Mouse (Mus musculus) kidney, embryonic 16.5 days (tissue): Measurements from ENCODE around the gene Hand2. TPM values are rescaled to one million over a fixed set of nuclear protein-coding genes. Genes with fewer than 3 reads are reported as not detected.

ENCODE experiments used
- ATAC-seq: fragments of 200-750 bp; cut with Nextera tagmentation; 2 replicates; pipeline ENCODE4 v1.8.0; 2017; ENCODE audit warnings: moderate TSS enrichment; ENCODE audit not compliant: low FRiP score, low TSS enrichment
- H3K27ac ChIP-seq: fragments of 300-500 bp; sonication (generic); 2 replicates; pipeline ENCODE4 v1.5.1; 2014; ENCODE audit warnings: low read length
- H3K27me3 ChIP-seq: fragments of 300-500 bp; sonication (generic); 2 replicates; pipeline ENCODE4 v1.6.1; 2014; ENCODE audit warnings: low read length, control low read depth, mixed read lengths; ENCODE audit not compliant: insufficient read depth
- H3K36me3 ChIP-seq: fragments of 300-500 bp; sonication (generic); 2 replicates; pipeline ENCODE4 v1.6.1; 2014; ENCODE audit warnings: low read length, control low read depth, mixed read lengths; ENCODE audit not compliant: insufficient read depth
- H3K4me1 ChIP-seq: fragments of 300-500 bp; sonication (generic); 2 replicates; pipeline ENCODE4 v1.6.1; 2014; ENCODE audit warnings: low read length, control low read depth, mixed read lengths; ENCODE audit not compliant: insufficient read depth
- H3K4me2 ChIP-seq: fragments of 300-500 bp; sonication (generic); replicated peaks from 2 replicates; pipeline ENCODE4 v1.6.1; 2014; ENCODE audit warnings: low read depth, low read length
- H3K4me3 ChIP-seq: fragments of 300-500 bp; sonication (generic); 2 replicates; pipeline ENCODE4 v1.5.1; 2014; ENCODE audit warnings: mild to moderate bottlenecking, low read length
- H3K9ac ChIP-seq: fragments of 300-500 bp; sonication (generic); replicated peaks from 2 replicates; pipeline ENCODE4 v1.6.1; 2014; ENCODE audit warnings: low read length
- H3K9me3 ChIP-seq: fragments of 300-500 bp; sonication (generic); 2 replicates; pipeline ENCODE4 v1.6.1; 2016; ENCODE audit warnings: low read length, control low read depth
- WGBS: fragments of 180-500 bp; shearing (Covaris S2); extraction: QIAGEN DNeasy Blood & Tissue Kit; methylation state at CpG from one replicate; pipeline ENCODE4 v1.1.7; 2014; 5-methylcytosine and 5-hydroxymethylcytosine counted together
- polyA plus RNA-seq: library from polyadenylated mRNA; unstranded; fragments of >200 nt; fragmentation: Nextera tagmentation; extraction: Ambion mirVana; gene quantifications from 2 replicates; pipeline ENCODE4 v1.2.1, GENCODE M21; 2015

Hand2 gene
- polyA plus RNA-seq, 1 experiment from 2014 or later = 0.25 TPM

GRCm38 (mm10) chr8:57341541-57341840, 20.7 kb downstream of the Hand2 start:
- no peak overlapping the region for H3K9ac ChIP-seq
- H3K36me3 ChIP-seq = no peaks in the 10 kb centered on the region
- peaks cover 4% of the 10 kb centered on the region; the same call in 1 of the 2 replicates for H3K4me1 ChIP-seq
- under 1% methylated on average over 6 of the region's 6 CpGs for WGBS
- H3K27me3 ChIP-seq = peaks cover 99% of the 10 kb centered on the region
- no peaks in the 10 kb centered on the region for H3K9me3 ChIP-seq
- no peak for ATAC-seq
- no peak overlapping the region for H3K27ac ChIP-seq
- no peak overlapping the region for H3K4me2 ChIP-seq
- H3K4me3 ChIP-seq = no peak overlapping the region

- H3K4me1 ChIP-seq = peaks cover 4% of the 10 kb centered on the region; the same call in 1 of the 2 replicates
- H3K36me3 ChIP-seq = no peaks in the 10 kb centered on the region
- peaks cover 99% of the 10 kb centered on the region for H3K27me3 ChIP-seq
- no peak overlapping the region for H3K27ac ChIP-seq
- WGBS = 3% methylated on average over 12 of the region's 12 CpGs
- no peak overlapping the region for H3K4me2 ChIP-seq
- no peak for ATAC-seq
- no peaks in the 10 kb centered on the region for H3K9me3 ChIP-seq
- no peak overlapping the region for H3K4me3 ChIP-seq
- no peak overlapping the region for H3K9ac ChIP-seq
Observed at GRCm38 (mm10) chr8:57342386-57343090, 21.8 kb downstream of the Hand2 start.

GRCm38 (mm10) chr8:57343731-57344315, 23.0 kb downstream of the Hand2 start:
- Histone ChIP-seq H3K4me3 (no peak overlapping the region), H3K27me3 (peaks cover 100% of the 10 kb centered on the region), H3K4me1 (peaks cover 4% of the 10 kb centered on the region; the same call in 1 of the 2 replicates), H3K9ac (no peak overlapping the region), H3K4me2 (no peak overlapping the region), H3K9me3 (no peaks in the 10 kb centered on the region), H3K27ac (no peak overlapping the region), H3K36me3 (no peaks in the 10 kb centered on the region)
- 4% methylated on average over 6 of the region's 6 CpGs for WGBS
- ATAC-seq = no peak

- H3K27ac ChIP-seq = no peak overlapping the region
- WGBS = 2% methylated on average over 23 of the region's 23 CpGs
Observed at GRCm38 (mm10) chr8:57344956-57345870, 24.4 kb downstream of the Hand2 start.

GRCm38 (mm10) chr8:57346371-57346770, 25.6 kb downstream of the Hand2 start:
- Histone ChIP-seq H3K4me3 (no peak overlapping the region), H3K9ac (no peak overlapping the region), H3K36me3 (no peaks in the 10 kb centered on the region), H3K4me2 (no peak overlapping the region), H3K27me3 (peaks cover 97% of the 10 kb centered on the region), H3K9me3 (no peaks in the 10 kb centered on the region), H3K27ac (no peak overlapping the region), H3K4me1 (no peaks in the 10 kb centered on the region)
- 7% methylated on average over 7 of the region's 7 CpGs for WGBS
- ATAC-seq = no peak

More at GRCm38 (mm10) chr8:57344956-57345870, 24.4 kb downstream of the Hand2 start:
- peaks cover 100% of the 10 kb centered on the region for H3K27me3 ChIP-seq
- no peak overlapping the region for H3K4me2 ChIP-seq
- no peak overlapping the region for H3K9ac ChIP-seq
- no peaks in the 10 kb centered on the region for H3K9me3 ChIP-seq
- H3K4me3 ChIP-seq = no peak overlapping the region
- no peak for ATAC-seq
- no peaks in the 10 kb centered on the region for H3K36me3 ChIP-seq
- peaks cover 4% of the 10 kb centered on the region; the same call in 1 of the 2 replicates for H3K4me1 ChIP-seq

GRCm38 (mm10) chr8:57347141-57347540, 26.4 kb downstream of the Hand2 start:
- Histone ChIP-seq H3K4me3 (no peak overlapping the region), H3K9me3 (no peaks in the 10 kb centered on the region), H3K4me2 (no peak overlapping the region), H3K36me3 (no peaks in the 10 kb centered on the region), H3K27ac (no peak overlapping the region), H3K27me3 (peaks cover 95% of the 10 kb centered on the region), H3K9ac (no peak overlapping the region), H3K4me1 (no peaks in the 10 kb centered on the region)
- 18% methylated on average over 5 of the region's 5 CpGs for WGBS
- ATAC-seq = no peak

- Histone ChIP-seq H3K27me3 (peaks cover 95% of the 10 kb centered on the region), H3K9me3 (no peaks in the 10 kb centered on the region), H3K4me3 (no peak overlapping the region), H3K4me1 (no peaks in the 10 kb centered on the region), H3K9ac (no peak overlapping the region), H3K36me3 (no peaks in the 10 kb centered on the region), H3K4me2 (no peak overlapping the region), H3K27ac (no peak overlapping the region)
- ATAC-seq = no peak; the same call in 1 of the 2 replicates
- 7% methylated on average over 4 of the region's 4 CpGs for WGBS
Observed at GRCm38 (mm10) chr8:57348251-57348650, 27.5 kb downstream of the Hand2 start.

GRCm38 (mm10) chr8:57348866-57349520, 28.2 kb downstream of the Hand2 start:
- Histone ChIP-seq H3K4me1 (peaks cover 3% of the 10 kb centered on the region), H3K27ac (no peak overlapping the region), H3K36me3 (no peaks in the 10 kb centered on the region), H3K9me3 (no peaks in the 10 kb centered on the region), H3K27me3 (peaks cover 95% of the 10 kb centered on the region), H3K9ac (no peak overlapping the region), H3K4me3 (no peak overlapping the region), H3K4me2 (no peak overlapping the region)
- WGBS = 2% methylated on average over 23 of the region's 23 CpGs
- ATAC-seq = no peak

- Histone ChIP-seq H3K4me2 (no peak overlapping the region), H3K27me3 (peaks cover 90% of the 10 kb centered on the region), H3K4me3 (no peak overlapping the region), H3K9me3 (no peaks in the 10 kb centered on the region), H3K27ac (no peak overlapping the region), H3K9ac (no peak overlapping the region), H3K36me3 (no peaks in the 10 kb centered on the region), H3K4me1 (peaks cover 5% of the 10 kb centered on the region)
- 22% methylated on average over 2 of the region's 2 CpGs for WGBS
- ATAC-seq = no peak
Observed at GRCm38 (mm10) chr8:57351861-57352260, 31.1 kb downstream of the Hand2 start.
